Mouse (Mus musculus) Muller cell, postnatal 12 days (primary cell): ENCODE results near the gene Mchr1.

Source experiments
- DNase-seq: peaks from one replicate; pipeline ENCODE4 v3.0.0-alpha.2; 2015; ENCODE audit errors: inconsistent ontology term

Gene Mchr1

DNA sequence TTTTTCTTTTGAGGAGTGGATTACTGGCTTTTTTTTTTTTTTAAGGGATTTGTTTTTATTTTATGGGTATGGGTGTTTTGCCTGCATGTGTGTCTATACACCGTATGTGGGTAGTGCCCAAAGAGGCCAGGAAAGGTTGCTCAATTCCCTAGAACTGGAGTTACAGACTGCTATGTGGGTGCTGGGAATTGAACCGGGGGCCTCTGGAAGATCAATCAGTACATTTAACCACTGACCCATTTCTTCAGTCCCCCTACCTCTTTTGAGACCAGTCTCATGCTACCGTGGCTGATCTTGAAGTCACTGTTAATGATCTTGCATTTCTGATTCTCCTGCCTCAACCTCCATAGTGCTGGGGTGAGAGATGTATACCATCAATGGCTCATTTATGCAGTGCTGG is 8.0 kb upstream of the Mchr1 start:
- no peak for DNase-seq

DNA sequence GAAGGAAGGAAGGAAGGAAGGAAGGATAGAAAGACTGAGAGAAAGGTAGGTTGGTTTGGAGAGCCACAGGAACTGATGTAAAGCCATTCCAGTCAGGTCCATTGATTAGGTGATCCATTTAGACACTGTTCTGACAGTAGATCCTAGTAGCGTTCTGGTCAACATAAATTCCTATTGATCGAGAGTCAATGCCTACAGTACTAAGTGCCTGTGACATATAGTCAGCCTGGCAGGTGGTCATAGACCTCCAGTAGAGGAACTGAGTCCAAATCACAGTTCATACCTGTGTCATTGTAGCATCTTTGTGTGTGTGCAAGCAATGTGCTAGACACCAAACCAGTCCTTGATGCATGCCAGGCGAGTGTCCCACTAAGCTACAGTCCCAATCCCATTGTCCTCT is 7.0 kb upstream of the Mchr1 start:
- DNase-seq: no peak

DNA sequence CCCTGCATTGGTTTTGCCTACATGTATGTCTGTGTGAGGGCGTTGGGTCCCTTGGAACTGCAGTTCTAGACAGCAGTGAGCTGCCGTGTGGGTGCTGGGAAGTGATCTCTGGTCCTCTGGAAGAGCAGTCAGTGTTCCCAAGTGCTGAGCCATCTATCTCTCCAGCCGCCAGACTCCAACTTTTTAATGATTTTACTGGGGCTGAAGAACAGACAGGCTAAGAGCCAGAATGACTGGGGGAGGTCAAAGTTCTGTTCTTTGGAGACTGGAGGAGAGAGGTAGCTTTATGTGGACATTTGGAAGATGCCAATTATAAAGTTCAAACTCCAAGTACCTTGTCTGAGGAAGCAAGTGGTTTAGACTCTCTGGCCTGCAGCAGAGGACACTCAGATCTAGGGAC is 5.5 kb upstream of the Mchr1 start:
- no peak for DNase-seq

DNA sequence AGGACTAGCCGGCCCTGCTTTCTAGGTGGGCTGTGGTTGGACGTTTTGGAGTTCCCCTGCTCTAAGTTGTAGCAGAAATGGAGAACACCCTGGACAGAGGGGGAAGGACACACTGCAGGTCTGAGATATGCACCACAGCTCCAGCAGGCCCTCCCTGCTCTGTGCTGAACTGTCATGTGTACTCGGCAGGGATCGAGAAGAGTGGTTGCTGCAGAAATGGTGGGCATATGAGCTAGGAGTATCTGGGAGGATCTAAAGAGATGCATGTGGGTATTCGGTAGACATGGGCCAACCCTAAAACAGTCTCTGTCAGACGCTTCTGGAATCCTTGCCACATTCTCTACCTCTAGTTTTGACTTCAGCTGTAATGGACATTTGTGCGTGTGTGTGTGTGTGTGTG is 4.0 kb upstream of the Mchr1 start:
- no peak for DNase-seq

DNA sequence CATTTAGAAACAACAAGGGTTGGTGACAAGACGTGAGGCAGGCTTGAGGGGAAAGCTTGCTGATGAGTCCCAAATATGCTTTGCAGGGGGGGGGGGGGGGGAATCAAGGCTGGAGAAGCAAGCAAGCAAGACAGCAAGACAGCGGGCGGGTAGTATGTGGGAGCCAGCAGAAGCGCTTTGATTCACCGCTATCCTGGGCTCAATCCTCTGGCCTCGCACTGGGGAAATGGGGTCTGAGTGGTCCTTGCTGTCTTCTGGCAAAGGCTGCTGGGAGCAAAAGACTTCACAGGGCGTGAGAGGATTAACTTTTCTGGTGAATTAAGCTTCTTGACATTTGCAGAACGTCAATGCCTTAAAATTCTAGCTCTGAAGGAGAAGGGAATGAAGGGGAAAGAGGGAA is 763 bp downstream of the Mchr1 start:
- DNase-seq: no peak

DNA sequence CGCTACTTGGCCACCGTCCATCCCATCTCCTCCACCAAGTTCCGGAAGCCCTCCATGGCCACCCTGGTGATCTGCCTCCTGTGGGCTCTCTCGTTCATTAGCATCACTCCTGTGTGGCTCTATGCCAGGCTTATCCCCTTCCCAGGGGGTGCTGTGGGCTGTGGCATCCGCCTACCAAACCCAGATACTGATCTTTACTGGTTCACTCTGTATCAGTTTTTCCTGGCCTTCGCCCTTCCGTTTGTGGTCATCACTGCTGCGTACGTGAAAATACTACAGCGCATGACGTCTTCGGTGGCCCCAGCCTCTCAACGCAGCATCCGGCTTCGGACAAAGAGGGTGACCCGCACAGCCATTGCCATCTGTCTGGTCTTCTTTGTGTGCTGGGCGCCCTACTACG is 2.2 kb downstream of the Mchr1 start:
- no peak for DNase-seq

DNA sequence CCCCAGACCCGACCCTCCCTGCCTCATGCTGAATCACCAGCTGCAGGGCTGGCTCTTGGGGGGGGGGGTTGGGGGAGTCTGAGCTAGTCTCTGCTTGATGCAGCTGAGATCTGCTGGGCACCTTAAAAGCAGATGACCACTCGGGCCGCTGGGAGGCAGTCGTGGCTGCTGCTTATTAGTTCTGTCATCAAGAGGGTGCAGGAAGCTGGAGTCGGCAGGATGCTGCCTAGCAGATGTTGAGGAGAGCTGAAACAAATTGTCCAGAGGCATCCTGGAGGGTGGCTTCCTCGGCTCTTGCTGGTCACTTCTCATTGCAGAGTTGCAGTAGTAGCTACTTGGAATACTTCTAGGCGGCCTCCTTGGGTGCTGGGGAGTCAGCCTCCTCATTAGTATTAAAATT is 4.0 kb downstream of the Mchr1 start:
- peak; percentile 36 for DNase-seq

DNA sequence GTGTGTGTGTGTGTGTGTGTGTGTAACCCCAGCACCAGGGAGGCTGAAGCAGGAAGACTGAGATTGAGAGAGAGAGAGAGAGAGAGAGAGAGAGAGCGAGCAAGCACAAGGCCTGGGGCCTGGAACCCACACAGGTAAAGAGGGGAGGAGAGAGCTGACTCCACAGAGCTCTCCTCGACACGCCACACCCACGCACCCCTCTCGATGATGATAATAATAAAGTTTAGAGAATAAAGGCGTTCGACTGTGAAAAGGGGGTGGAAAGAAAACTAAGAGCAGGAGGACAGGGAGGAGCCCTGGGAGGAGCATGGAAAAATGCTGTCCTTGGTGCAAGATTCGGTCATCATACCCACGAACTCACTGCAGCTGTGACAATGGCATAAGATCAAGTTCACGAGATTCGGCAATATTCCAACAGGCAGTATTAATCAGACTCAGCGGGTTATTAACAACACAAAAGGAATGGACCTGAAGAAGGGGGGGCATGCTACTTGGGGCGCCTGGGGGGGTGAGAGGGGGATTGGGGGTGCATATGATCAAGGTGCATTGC is 4.6 kb downstream of the Mchr1 start:
- DNase-seq: peak; percentile 39

DNA sequence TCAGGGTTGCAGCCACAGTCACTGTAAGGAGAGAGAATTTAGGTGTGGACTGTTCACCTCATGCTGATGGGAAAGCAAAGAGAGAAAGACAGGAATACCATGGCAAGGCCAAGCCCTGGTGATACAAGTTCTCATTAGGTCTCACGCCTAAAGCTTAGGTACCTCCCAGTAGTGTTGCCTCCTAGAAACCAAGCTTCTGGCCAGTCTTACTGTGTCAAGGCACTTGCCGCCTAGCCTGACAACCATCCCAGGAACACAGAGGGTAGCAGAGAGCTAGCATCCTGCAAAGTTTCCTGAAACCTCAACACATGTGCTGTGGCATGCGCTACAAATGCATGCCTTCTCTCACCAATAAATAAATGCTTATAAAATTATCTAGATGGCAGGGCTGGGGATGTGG is 11.6 kb downstream of the Mchr1 start:
- DNase-seq: no peak

DNA sequence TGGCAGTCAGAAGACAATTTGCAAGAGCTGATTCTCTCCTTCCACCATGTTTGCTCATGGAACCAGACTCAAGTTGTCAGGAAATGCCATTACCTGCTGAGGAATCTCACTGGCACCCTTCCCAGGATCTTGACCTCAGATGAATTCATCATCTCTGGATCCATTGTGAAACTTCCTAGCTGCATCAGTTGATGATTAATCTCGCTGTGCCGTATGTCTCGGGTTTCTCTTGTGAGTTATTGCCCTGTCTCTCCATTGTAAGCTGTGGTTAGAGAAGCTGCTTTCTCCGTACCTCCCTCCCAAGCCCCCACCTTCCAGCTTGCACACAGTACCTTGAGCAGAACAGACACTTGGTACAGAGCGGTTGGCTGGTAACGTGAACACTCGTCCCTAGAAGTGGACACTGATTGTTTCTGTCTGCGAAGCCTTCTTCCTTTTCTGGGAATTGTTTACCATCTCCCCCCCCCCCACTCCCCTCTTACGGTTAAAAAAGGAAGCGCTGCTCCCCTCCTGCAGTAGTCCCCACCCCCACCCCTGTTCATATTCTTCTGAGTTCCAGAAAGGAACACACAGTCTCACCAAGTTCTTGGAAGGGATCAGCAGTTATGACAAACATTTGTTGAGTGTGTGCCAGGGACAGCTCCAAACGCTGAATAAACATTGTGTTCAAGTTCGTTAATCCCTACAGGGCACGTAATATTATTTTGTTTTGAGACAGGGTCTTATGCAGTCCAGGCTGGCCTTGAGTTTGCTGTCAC is 12.5 kb downstream of the Mchr1 start:
- peak; percentile 89 for DNase-seq

DNA sequence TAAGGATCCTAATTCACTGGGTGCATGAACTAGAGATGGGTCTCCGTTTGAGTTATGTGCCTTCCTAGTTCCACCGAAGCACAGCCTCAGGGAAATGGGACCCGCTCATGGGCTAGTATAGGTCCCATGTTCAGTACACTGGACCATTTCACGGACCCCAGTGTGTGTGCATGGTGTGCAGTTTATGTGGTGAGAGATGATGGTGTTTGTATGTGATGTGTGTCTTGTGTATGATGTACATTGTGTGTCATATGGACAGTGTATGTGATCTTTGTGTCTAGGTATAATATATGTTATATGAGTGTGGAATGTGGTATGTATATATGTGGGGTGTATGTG is 13.0 kb downstream of the Mchr1 start:
- no peak for DNase-seq

DNA sequence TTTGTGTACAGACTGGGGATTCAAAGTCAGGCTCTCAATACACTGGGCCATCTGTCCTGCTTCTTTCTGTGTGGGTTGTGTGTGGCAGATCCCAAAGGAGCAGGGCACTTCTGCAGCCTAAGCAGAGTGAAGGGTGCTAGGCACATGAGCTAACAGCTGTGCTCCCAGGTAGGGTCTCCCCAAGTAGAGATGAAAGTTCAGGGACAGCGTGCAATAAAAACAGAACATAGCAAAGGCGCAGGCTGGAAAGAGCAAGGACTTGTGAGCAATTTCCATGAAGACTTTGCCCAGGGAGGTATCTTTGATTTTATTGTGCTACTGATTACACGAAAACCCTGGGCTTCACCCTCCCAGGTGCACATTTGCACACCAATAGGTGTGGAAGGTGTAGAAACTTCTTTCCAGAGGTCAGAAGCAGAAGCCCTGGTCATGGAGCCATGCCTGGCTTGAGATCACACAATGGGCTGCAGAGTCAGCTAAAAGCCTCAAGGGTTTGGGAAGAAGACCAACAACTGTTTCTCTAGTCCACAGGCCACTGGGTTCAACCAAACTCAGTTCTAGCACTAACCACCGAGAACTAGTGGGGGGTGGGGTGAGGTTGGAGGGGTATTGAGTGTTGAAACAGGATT is 13.8 kb downstream of the Mchr1 start:
- DNase-seq: no peak

DNA sequence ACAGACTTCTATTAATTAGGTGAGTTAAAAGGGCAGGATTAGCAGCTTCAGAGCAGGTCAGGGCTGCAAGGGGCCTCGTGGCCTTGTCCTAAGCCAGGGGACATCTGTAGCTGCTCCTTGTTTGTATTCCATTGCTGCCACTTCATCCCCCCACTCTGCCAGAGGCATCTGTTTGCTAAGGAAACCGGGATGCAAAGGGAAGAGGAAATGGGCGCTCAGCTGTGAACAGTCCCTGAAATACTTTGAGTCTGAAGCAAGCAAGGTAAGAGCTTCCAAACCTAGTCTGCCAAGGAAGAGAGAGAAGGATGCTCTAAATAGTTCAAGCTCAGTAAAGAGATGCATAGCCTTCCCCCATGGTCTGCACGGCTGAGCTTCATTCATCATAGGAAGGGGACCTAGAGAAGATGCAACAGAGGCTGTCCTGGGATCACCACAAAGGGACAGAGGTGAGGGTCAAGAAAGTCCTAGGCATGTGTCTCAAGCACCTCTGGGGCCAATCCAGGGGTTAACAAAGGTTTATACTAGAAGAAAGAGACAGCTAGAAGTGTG is 17.4 kb downstream of the Mchr1 start:
- no peak for DNase-seq

DNA sequence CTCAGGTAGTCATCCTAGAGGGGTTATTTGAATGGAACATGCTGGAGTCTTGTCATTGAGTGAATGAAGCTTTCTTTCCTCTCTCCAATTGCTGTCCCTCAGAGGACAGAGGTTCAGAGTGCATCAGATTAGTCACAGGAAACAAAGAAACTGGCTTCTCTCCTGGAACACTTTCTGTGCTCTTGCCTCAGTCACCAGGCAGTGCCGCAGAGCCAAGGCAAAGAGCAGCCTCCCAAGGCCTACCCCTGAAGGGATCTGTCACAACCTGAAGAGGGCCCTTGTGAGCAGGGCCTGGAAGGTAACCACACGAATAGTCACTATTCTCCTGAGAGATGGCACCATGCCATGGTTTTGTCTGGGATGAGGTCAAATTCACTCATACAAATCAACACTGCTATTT is 18.3 kb downstream of the Mchr1 start:
- DNase-seq: peak; percentile 59

DNA sequence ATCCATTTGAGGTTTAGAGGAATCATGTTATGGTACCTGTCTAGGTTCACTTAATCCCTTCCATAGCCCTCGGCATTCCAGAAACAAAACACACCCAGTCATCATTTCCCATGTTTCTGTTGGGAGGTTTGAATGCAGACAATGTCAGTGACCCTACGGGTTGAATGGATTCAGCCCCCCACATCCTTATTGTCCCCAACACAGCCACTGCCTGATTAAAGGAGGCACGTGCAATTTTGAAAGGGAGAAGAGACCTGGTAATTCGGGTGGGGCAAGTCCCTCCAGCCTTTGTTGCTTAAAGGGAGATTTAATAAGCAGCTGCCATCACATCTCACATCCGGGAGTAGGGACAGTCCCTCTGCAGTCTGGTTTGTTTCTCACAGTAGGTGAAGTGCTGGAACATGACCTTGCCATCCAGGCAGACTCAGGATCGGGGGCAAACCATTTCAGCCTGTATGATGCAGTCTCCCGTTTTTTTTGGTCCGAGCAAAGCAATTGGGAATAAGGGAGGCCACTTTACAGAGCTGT is 18.9 kb downstream of the Mchr1 start:
- DNase-seq: no peak

DNA sequence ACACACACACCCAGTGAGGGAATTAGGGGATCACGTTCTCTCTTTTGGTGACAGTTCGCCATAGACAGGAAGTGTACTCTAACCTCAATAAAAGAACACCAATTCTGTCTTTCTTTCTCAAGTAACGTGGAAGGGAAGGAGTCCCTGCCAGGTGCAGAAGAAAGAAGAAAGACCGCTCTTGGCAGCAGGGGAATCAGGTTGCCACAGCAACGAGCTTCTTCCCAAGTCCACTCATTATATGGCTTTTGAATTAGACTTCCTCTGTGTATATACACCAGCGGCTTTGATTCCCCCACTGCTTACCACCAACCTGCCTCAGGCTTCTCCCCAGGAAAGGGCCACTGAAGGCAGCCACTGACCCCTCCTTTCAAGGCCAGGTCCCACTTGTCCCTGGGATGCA is 19.8 kb downstream of the Mchr1 start:
- no peak for DNase-seq

DNA sequence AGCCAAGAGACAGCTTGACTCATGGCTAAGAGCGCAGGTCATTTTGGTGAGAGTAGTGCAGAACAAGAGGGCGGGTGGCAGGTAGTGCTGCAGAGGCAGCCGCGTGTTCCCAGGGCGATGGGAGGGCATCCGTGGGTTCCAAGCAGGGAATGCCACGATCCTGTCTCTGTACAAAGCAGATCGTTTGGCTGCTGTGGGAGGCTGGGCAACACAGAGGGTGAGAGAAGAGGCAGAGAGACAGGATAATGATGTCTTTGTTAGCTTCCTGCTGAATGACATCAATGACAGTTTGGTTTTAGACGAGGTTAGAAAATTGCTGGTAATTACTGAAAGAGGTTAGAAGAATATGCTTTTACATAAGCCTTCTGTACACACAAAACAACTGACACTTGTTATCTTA is 23.0 kb downstream of the Mchr1 start:
- peak; percentile 68 for DNase-seq

DNA sequence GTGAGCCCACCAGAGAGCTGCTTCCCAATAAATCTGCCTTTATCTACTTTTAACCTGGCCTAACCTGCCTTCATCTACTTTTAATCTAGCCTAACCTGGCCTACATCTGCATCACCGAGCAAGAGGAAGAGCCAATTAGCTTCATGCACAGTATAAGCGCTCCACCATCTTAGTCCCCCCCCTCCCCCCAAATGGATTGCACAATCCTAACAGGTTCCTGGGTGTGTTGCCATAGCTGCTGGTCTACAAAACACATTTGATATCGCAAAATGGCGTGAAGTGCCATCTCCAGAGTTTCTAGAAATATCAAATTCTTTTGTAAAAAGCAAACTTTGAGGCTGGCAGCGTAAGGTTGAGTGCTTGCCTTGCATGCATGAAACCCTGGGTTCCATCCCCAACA is 24.0 kb downstream of the Mchr1 start:
- no peak for DNase-seq

DNA sequence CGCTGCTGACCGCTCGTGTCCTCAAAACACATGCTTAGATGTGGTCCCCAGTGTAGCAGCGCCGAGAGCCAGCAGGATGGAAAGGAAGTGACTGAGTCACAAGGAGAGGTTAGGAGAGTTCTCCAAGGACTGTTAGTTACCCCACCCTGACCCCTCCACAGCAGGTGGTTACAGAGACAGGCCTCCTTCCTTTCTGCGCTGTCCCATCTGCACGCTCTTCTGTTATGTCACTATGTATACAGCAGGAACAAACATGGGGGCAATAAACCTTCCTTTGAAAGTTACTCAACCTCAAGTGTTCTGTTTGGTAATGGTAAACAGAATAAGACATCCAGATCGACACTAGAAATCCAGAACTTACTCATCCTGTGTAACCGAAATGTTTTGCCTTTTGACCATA is 24.9 kb downstream of the Mchr1 start:
- DNase-seq: no peak

DNA sequence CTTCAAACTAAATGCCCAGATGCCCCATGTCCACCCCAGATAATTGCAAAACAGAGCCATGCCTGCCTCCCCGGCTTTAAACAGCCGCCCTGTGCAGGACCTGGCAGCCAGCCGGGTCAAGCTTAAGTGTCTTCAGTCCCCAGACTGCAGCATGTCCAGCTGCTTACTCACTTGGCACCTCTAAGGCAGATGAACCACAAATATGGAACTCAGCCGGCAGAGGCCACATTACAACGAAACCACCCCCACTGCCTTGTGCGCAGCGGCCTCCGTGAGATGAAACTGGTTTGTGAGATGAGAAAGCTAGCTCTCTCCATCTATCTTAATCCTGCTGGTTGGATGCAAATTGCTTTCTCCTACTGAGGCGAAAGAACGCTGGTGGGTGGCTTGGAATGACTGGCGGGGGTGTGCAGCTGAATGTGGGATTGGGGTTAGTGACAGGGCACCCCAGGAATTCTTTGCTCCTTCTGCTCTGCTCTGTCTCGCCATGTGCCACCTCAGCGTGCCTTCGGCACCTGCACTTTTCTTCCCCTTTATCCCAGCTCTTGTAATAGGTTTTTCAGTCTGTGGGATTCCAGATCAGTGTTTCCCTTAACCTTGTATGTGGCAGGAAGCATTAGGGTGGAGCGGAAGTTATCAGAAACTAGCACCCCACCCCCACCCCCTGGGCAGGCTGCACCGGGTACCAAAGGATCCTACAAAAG is 29.2 kb downstream of the Mchr1 start:
- DNase-seq: peak; percentile 96

DNA sequence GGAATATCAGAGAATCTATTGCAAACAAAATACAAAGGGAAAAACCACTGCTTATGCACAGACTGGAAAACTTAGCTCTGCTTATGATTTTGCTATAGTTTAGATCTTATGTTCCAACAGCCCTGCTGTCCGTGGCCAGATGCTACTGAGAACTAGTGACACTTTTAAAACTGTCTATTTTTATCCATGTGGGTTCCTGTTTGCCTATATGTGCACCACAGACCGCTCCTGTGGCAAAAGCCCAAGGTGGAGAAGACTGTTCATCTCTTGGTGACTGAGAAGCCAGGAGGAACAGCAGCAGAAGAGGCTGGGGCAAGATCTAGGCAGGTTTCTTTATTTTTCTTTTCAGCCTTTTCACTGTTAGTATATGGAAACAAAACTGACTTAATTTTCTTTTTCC is 32.1 kb downstream of the Mchr1 start:
- DNase-seq: no peak

DNA sequence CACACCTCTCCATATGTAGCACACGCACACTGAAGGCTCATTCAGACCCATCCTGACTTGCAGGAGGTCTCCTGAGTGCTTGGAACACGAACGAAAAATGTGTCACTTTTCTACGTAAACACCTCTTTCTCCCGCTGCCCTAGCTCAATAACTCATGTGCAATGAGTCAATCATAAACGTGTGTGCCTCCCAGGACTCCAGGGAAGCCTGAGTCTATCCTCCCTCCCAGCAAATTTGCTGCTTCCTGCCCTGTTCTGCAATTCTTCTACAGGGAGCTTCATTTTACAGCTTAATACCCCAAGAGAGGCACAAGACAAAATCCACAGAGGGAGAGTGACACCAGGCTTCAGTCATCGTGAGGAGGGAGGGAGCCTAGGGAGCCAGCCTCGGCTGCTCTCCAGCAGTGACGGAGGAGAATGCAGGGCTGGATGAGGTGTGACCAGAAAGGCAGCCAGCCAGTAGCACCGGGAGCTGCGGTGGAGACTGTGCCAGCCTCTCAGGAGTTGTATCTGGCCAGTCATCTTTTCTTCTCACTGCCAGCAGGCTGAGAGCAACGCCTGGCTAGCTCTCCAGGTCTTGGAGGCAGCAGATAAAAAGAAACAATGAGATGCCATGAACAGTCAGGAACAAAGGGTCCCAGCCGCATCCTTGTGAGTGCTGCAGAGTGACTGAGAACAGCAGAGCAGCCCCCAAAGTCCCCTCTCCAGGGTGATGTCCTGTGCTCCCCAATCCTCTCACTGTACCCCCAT is 37.2 kb downstream of the Mchr1 start:
- peak; percentile 89 for DNase-seq
